Mouse (Mus musculus) heart, embryonic 13.5 days (tissue): ENCODE data around the gene 4930432M17Rik. TPM values are rescaled to one million over a fixed set of nuclear protein-coding genes. Genes with fewer than 3 reads are reported as not detected.

ENCODE experiments used
- ATAC-seq: fragments of 200-750 bp; cut with Nextera tagmentation; 2 replicates; pipeline ENCODE4 v1.8.0; 2017; ENCODE audit warnings: moderate TSS enrichment; ENCODE audit not compliant: insufficient number of reproducible peaks, low FRiP score, low TSS enrichment; ENCODE audit errors: extremely low read depth
- H3K27ac ChIP-seq: fragments of 300-500 bp; sonication (generic); replicated peaks from 2 replicates; pipeline ENCODE4 v1.5.1; 2015; ENCODE audit warnings: moderate library complexity, mild to moderate bottlenecking, inconsistent platforms
- H3K27me3 ChIP-seq: fragments of 300-500 bp; sonication (generic); replicated peaks from 2 replicates; pipeline ENCODE4 v1.6.1; 2015; ENCODE audit warnings: mild to moderate bottlenecking, inconsistent platforms
- H3K36me3 ChIP-seq: fragments of 300-500 bp; sonication (generic); 2 replicates; pipeline ENCODE4 v1.6.1; 2015; ENCODE audit warnings: mild to moderate bottlenecking, inconsistent platforms
- H3K4me1 ChIP-seq: fragments of 300-500 bp; sonication (generic); 2 replicates; pipeline ENCODE4 v1.6.1; 2015; ENCODE audit warnings: inconsistent platforms
- H3K4me2 ChIP-seq: fragments of 300-500 bp; sonication (generic); 2 replicates; pipeline ENCODE4 v1.6.1; 2015; ENCODE audit warnings: inconsistent platforms, mild to moderate bottlenecking, moderate library complexity
- H3K4me3 ChIP-seq: fragments of 300-500 bp; sonication (generic); 2 replicates; pipeline ENCODE4 v1.5.1; 2015; ENCODE audit warnings: moderate library complexity, mild to moderate bottlenecking, inconsistent platforms
- H3K9ac ChIP-seq: fragments of 300-500 bp; sonication (generic); 2 replicates; pipeline ENCODE4 v1.6.1; 2015; ENCODE audit warnings: inconsistent platforms, mild to moderate bottlenecking, moderate library complexity
- H3K9me3 ChIP-seq: fragments of 300-500 bp; sonication (generic); 2 replicates; pipeline ENCODE4 v1.6.1; 2016; ENCODE audit warnings: inconsistent platforms
- whole genome bisulfite sequencing: fragments of 180-500 bp; shearing (Covaris S2); methylation state at CpG from one replicate; pipeline ENCODE4 v1.1.7; 2015; ENCODE audit warnings: mixed read lengths; 5-methylcytosine and 5-hydroxymethylcytosine counted together
- polyA plus RNA-seq: library from polyadenylated mRNA; unstranded; fragments of >200 nt; fragmentation: Nextera tagmentation; extraction: Ambion mirVana; gene quantifications from 2 replicates; pipeline ENCODE4 v1.2.1, GENCODE M21; 2015

Gene 4930432M17Rik
- polyA plus RNA-seq, 1 experiment from 2014 or later: not detected

DNA sequence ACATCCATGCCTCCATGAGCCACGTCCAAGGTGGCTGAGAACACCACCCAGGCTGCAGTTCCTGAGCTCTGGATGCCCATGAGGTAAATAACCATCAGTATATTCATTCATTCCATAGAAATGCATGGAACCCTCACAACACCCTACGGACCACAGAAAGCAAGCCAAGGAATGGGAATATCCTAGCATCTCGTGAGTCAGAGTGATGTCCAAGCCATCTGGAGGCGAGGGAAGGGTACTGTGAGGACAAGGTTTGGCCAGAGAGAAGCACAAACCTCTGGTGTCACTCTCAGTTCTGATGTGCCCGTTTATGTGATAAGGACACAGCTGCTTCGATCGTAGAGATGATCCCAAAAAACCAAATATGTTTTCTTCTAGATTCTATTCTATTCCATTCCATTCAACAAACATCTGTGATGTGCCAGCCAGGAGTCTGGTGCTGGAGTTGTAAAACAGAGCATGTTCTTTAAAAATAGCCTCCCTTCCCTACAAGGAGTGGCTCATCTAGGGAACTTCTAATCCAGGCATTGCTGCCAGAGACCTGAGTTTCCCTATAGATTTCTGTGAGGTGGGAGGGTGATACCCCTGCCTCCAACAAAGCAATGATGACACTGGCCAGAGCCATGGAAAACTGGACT is 40.5 kb downstream of the 4930432M17Rik start:
- Histone ChIP-seq H3K36me3 (no peaks in the 10 kb centered on the region), H3K9me3 (no peaks in the 10 kb centered on the region), H3K4me1 (peaks cover 38% of the 10 kb centered on the region), H3K4me3 (no peak overlapping the region), H3K27ac (peak overlapping the region; percentile 45), H3K4me2 (no peak overlapping the region), H3K27me3 (no peaks in the 10 kb centered on the region), H3K9ac (no peak overlapping the region)
- ATAC-seq: no peak
- WGBS: 73% methylated on average over 7 of the region's 7 CpGs

- H3K27ac ChIP-seq: no peak overlapping the region
- H3K36me3 ChIP-seq: no peaks in the 10 kb centered on the region
- no peaks in the 10 kb centered on the region for H3K27me3 ChIP-seq
- no peaks in the 10 kb centered on the region for H3K9me3 ChIP-seq
- H3K4me1 ChIP-seq: peaks cover 28% of the 10 kb centered on the region
- no peak overlapping the region for H3K4me2 ChIP-seq
- no peak for ATAC-seq
- no peak overlapping the region for H3K9ac ChIP-seq
- WGBS: 69% methylated on average over 4 of the region's 4 CpGs
- H3K4me3 ChIP-seq: no peak overlapping the region
Observed at GRCm38 (mm10) chr3:121712222-121712621, 41.7 kb downstream of the 4930432M17Rik start.

DNA sequence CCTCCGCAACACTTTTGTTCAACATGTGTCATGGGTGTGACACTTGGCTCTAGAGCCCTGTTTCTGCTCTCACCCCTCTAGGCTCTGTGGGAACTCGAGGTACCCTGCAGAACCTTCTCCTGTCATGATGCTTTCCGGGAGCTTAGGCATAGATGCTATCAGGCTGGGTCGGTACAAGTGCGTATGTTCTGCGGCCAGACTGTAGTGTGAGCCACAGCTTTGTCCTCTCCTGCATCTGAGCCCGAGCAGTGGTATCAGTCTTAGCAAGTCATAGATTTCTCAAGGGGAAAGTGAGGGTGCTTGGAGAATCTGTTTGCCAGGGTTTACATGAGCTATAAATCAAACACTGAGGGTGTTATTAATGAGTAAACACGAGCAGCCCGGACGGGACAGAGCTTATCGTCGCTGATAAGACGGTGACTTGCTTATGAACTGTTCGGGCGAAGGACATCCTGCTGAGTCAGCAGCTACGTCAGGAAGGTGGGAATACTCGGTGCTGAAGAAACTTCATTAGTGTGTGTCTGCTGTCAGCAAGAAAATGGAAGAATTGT is 42.7 kb downstream of the 4930432M17Rik start:
- ATAC-seq: no peak
- H3K36me3 ChIP-seq: no peaks in the 10 kb centered on the region
- H3K4me3 ChIP-seq: 0 out of 2 replicates have a peak overlapping the region, but pooled peaks have one; percentile 7
- no peak overlapping the region for H3K9ac ChIP-seq
- H3K4me1 ChIP-seq: peaks cover 28% of the 10 kb centered on the region
- H3K4me2 ChIP-seq: peak overlapping the region; percentile 55
- no peak overlapping the region for H3K27ac ChIP-seq
- WGBS: 20% methylated on average over 17 of the region's 17 CpGs
- H3K27me3 ChIP-seq: no peaks in the 10 kb centered on the region
- H3K9me3 ChIP-seq: no peaks in the 10 kb centered on the region

GRCm38 (mm10) chr3:121713816-121714215 is 43.3 kb downstream of the 4930432M17Rik start:
- 56% methylated on average over 8 of the region's 8 CpGs for WGBS
- H3K27me3 ChIP-seq: no peaks in the 10 kb centered on the region
- H3K36me3 ChIP-seq: no peaks in the 10 kb centered on the region
- H3K27ac ChIP-seq: no peak overlapping the region
- H3K9me3 ChIP-seq: no peaks in the 10 kb centered on the region
- H3K4me1 ChIP-seq: peaks cover 28% of the 10 kb centered on the region
- no peak overlapping the region for H3K4me3 ChIP-seq
- peak overlapping the region; percentile 55; the same call in 1 of the 2 replicates for H3K4me2 ChIP-seq
- ATAC-seq: no peak
- H3K9ac ChIP-seq: no peak overlapping the region

DNA sequence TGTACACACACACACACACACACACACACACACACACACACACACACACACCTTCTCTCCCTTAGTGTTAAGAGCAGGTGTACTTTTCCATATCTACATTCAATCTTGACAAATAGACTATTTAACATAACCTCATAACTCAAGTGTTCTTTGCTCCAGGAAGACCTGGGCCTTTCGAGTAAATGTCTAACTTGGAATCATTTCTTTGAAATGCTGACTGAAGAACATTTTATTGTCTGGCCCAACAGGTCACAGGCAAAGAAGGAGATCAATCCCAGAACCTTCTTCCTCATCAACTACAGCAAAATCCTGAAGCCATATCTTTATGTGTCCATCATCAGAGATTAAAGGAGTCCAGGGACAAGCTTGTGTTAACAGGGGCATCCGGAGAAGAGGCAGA is 43.9 kb downstream of the 4930432M17Rik start:
- no peak overlapping the region for H3K4me3 ChIP-seq
- ATAC-seq: no peak
- H3K4me2 ChIP-seq: no peak overlapping the region
- no peak overlapping the region for H3K9ac ChIP-seq
- no peaks in the 10 kb centered on the region for H3K36me3 ChIP-seq
- H3K27ac ChIP-seq: no peak overlapping the region
- H3K9me3 ChIP-seq: no peaks in the 10 kb centered on the region
- H3K4me1 ChIP-seq: peaks cover 28% of the 10 kb centered on the region
- no peaks in the 10 kb centered on the region; the same call in 1 of the 2 replicates for H3K27me3 ChIP-seq
- WGBS: 56% methylated on average over 2 of the region's 2 CpGs

GRCm38 (mm10) chr3:121715336-121715735 is 44.8 kb downstream of the 4930432M17Rik start:
- no peaks in the 10 kb centered on the region for H3K9me3 ChIP-seq
- peaks cover 28% of the 10 kb centered on the region for H3K4me1 ChIP-seq
- H3K4me2 ChIP-seq: no peak overlapping the region
- no peaks in the 10 kb centered on the region for H3K36me3 ChIP-seq
- no peak for ATAC-seq
- H3K9ac ChIP-seq: no peak overlapping the region
- no peak overlapping the region for H3K27ac ChIP-seq
- no peak overlapping the region for H3K4me3 ChIP-seq
- H3K27me3 ChIP-seq: no peaks in the 10 kb centered on the region; the same call in 1 of the 2 replicates

- H3K27ac ChIP-seq: no peak overlapping the region
- 51% methylated on average over 6 of the region's 6 CpGs for WGBS
Observed at GRCm38 (mm10) chr3:121715741-121716459, 45.3 kb downstream of the 4930432M17Rik start.

DNA sequence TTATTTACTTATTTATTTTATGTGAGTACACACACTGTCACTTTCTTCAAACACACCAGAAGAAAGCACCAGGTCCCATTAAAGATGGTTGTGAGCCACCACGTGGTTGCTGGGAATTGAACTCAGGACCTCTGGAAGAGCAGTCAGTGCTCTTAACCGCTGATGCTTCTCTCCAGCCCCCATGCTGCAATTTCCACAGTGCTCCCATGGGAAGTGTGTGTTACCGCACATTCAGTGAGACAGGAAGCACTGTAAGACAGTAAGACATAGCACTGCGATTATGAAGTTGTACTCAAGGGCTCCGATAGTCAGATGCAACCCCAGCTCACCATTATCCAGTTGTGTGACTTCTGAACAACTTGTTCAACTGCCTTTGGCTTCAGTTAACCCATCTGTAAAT is 45.9 kb downstream of the 4930432M17Rik start:
- H3K9me3 ChIP-seq: no peaks in the 10 kb centered on the region
- no peak overlapping the region for H3K4me2 ChIP-seq
- H3K9ac ChIP-seq: no peak overlapping the region
- 79% methylated on average over 5 of the region's 5 CpGs for WGBS
- H3K4me1 ChIP-seq: peaks cover 25% of the 10 kb centered on the region
- H3K36me3 ChIP-seq: no peaks in the 10 kb centered on the region
- ATAC-seq: no peak
- H3K27ac ChIP-seq: no peak overlapping the region
- peaks cover 5% of the 10 kb centered on the region for H3K27me3 ChIP-seq
- no peak overlapping the region for H3K4me3 ChIP-seq

More at GRCm38 (mm10) chr3:121715741-121716459, 45.3 kb downstream of the 4930432M17Rik start:
- Histone ChIP-seq H3K4me1 (peaks cover 26% of the 10 kb centered on the region), H3K27me3 (no peaks in the 10 kb centered on the region; the same call in 1 of the 2 replicates), H3K9me3 (no peaks in the 10 kb centered on the region), H3K4me2 (no peak overlapping the region), H3K36me3 (no peaks in the 10 kb centered on the region), H3K4me3 (no peak overlapping the region), H3K9ac (no peak overlapping the region)
- no peak for ATAC-seq

DNA sequence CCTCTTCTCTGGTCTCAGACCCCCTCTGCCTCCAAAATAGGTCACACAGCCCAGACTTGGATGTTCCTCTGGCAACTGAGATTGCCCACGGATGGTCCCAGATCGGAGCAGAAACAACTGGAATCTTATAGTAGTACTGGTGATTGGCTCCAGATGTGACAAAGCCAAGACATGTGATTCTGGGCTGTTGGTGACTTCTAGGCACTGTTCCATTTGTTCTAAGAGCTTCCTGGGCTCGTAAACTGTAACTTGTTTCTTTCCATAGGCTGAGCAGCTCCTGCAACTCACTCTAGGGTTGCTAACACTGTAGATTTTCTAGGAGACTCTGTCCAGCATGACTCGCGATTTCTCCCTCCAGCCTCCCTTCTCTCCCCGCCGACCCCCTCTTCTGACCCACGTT is 48.1 kb downstream of the 4930432M17Rik start:
- Histone ChIP-seq H3K9ac (no peak overlapping the region), H3K4me2 (no peak overlapping the region), H3K4me3 (no peak overlapping the region), H3K27ac (no peak overlapping the region), H3K9me3 (no peaks in the 10 kb centered on the region), H3K36me3 (no peaks in the 10 kb centered on the region), H3K27me3 (peaks cover 8% of the 10 kb centered on the region), H3K4me1 (peaks cover 28% of the 10 kb centered on the region)
- WGBS: 71% methylated on average over 8 of the region's 8 CpGs
- ATAC-seq: no peak

GRCm38 (mm10) chr3:121719701-121720100 is 49.1 kb downstream of the 4930432M17Rik start:
- Histone ChIP-seq H3K4me3 (no peak overlapping the region), H3K36me3 (no peaks in the 10 kb centered on the region), H3K27ac (no peak overlapping the region), H3K4me2 (no peak overlapping the region), H3K27me3 (peaks cover 13% of the 10 kb centered on the region), H3K4me1 (peaks cover 35% of the 10 kb centered on the region), H3K9me3 (no peaks in the 10 kb centered on the region), H3K9ac (no peak overlapping the region)
- 69% methylated on average over 3 of the region's 3 CpGs for WGBS
- no peak for ATAC-seq

- Histone ChIP-seq H3K4me2 (peak overlapping the region; percentile 37), H3K4me1 (peaks cover 34% of the 10 kb centered on the region), H3K27ac (no peak overlapping the region), H3K9me3 (no peaks in the 10 kb centered on the region), H3K9ac (0 out of 2 replicates have a peak overlapping the region, but pooled peaks have one; percentile 20), H3K4me3 (no peak overlapping the region), H3K27me3 (peaks cover 13% of the 10 kb centered on the region), H3K36me3 (no peaks in the 10 kb centered on the region)
- ATAC-seq: no peak
- 45% methylated on average over 14 of the region's 14 CpGs for WGBS
Observed at GRCm38 (mm10) chr3:121720801-121721690, 50.5 kb downstream of the 4930432M17Rik start.
